Mouse (Mus musculus) stomach, postnatal 0 days (tissue): ENCODE data around the gene Tmem26. TPM values are rescaled to one million over a fixed set of nuclear protein-coding genes. Genes with fewer than 3 reads are reported as not detected.

Experiments
- ATAC-seq: fragments of 200-750 bp; cut with Nextera tagmentation; 2 replicates; pipeline ENCODE4 v1.8.0; 2017; ENCODE audit not compliant: low FRiP score, low TSS enrichment
- DNase-seq: peaks from one replicate; pipeline ENCODE4 v3.0.0-alpha.2; 2016; ENCODE audit warnings: low spot score
- H3K27ac ChIP-seq: fragments of 300-500 bp; sonication (generic); replicated peaks from 2 replicates; pipeline ENCODE4 v1.5.1; 2014; ENCODE audit warnings: mild to moderate bottlenecking, control low read depth
- H3K27me3 ChIP-seq: fragments of 300-500 bp; sonication (generic); 2 replicates; pipeline ENCODE4 v1.6.1; 2014; ENCODE audit warnings: low read length; ENCODE audit not compliant: control insufficient read depth, insufficient read depth
- H3K36me3 ChIP-seq: fragments of 300-500 bp; sonication (generic); 2 replicates; pipeline ENCODE4 v1.6.1; 2014; ENCODE audit warnings: low read length, mixed read lengths; ENCODE audit not compliant: control insufficient read depth, insufficient read depth
- H3K4me1 ChIP-seq: fragments of 300-500 bp; sonication (generic); replicated peaks from 2 replicates; pipeline ENCODE4 v1.6.1; 2014; ENCODE audit warnings: antibody characterized with exemption; ENCODE audit not compliant: control insufficient read depth, insufficient read depth
- H3K4me2 ChIP-seq: fragments of 300-500 bp; sonication (generic); replicated peaks from 2 replicates; pipeline ENCODE4 v1.6.1; 2014; ENCODE audit warnings: low read depth, mild to moderate bottlenecking, control low read depth, moderate library complexity
- H3K4me3 ChIP-seq: fragments of 300-500 bp; sonication (generic); 2 replicates; pipeline ENCODE4 v1.5.1; 2014; ENCODE audit warnings: low read depth, low read length, control low read depth
- H3K9ac ChIP-seq: fragments of 300-500 bp; sonication (generic); 2 replicates; pipeline ENCODE4 v1.6.1; 2014; ENCODE audit warnings: mild to moderate bottlenecking, low read length, control low read depth, mixed read lengths
- H3K9me3 ChIP-seq: fragments of 300-500 bp; sonication (generic); 2 replicates; pipeline ENCODE4 v1.6.1; 2016; ENCODE audit warnings: low read length; ENCODE audit not compliant: control insufficient read depth
- CTCF ChIP-seq: IDR thresholded peaks from 2 replicates; pipeline ENCODE4 v1.5.1; 2016; ENCODE audit warnings: antibody characterized with exemption, low read depth, mild to moderate bottlenecking, moderate library complexity
- EP300 ChIP-seq: optimal IDR thresholded peaks from 2 replicates; pipeline ENCODE3; 2016; ENCODE audit warnings: antibody characterized with exemption
- WGBS: fragments of 180-500 bp; shearing (Covaris S2); extraction: QIAGEN DNeasy Blood & Tissue Kit; methylation state at CpG from one replicate; pipeline ENCODE4 v1.1.7; 2014; 5-methylcytosine and 5-hydroxymethylcytosine counted together
- polyA plus RNA-seq: library from polyadenylated mRNA; unstranded; fragments of >200 nt; fragmentation: Nextera tagmentation; extraction: Ambion mirVana; gene quantifications from 2 replicates; pipeline ENCODE4 v1.2.1, GENCODE M21; 2015

Gene Tmem26
- polyA plus RNA-seq, 1 experiment from 2014 or later, result 4.9 TPM

GRCm38 (mm10) chr10:68715396-68715795 is 8.1 kb upstream of the Tmem26 start:
- TF ChIP-seq CTCF (no peak), EP300 (no peak)
- no peaks in the 10 kb centered on the region for H3K36me3 ChIP-seq
- no peaks in the 10 kb centered on the region for H3K27me3 ChIP-seq
- ATAC-seq (no peak), DNase-seq (no peak)
- H3K9ac ChIP-seq, result no peak overlapping the region
- no peak overlapping the region for H3K4me3 ChIP-seq
- H3K27ac ChIP-seq, result no peak overlapping the region
- no peak overlapping the region for H3K4me2 ChIP-seq
- no peaks in the 10 kb centered on the region for H3K9me3 ChIP-seq
- no peaks in the 10 kb centered on the region for H3K4me1 ChIP-seq
- WGBS, result 86% methylated on average over 3 of the region's 3 CpGs

GRCm38 (mm10) chr10:68718375-68718774 is 5.1 kb upstream of the Tmem26 start:
- no peaks in the 10 kb centered on the region for H3K4me1 ChIP-seq
- ATAC-seq (no peak), DNase-seq (no peak)
- H3K4me2 ChIP-seq, result no peak overlapping the region
- no peaks in the 10 kb centered on the region for H3K36me3 ChIP-seq
- no peak for TF ChIP-seq EP300
- TF ChIP-seq CTCF, result no peak
- H3K4me3 ChIP-seq, result no peak overlapping the region
- H3K27ac ChIP-seq, result no peak overlapping the region
- H3K9me3 ChIP-seq, result no peaks in the 10 kb centered on the region
- no peak overlapping the region for H3K9ac ChIP-seq
- no peaks in the 10 kb centered on the region for H3K27me3 ChIP-seq
- WGBS, result 73% methylated on average over 3 of the region's 3 CpGs

GRCm38 (mm10) chr10:68720887-68721400 is 2.5 kb upstream of the Tmem26 start:
- no peaks in the 10 kb centered on the region for H3K36me3 ChIP-seq
- H3K9ac ChIP-seq, result no peak overlapping the region
- H3K27ac ChIP-seq, result no peak overlapping the region
- no peak overlapping the region for H3K4me2 ChIP-seq
- no peak for TF ChIP-seq CTCF
- no peak for TF ChIP-seq EP300
- 53% methylated on average over 5 of the region's 5 CpGs for WGBS
- H3K9me3 ChIP-seq, result no peaks in the 10 kb centered on the region
- DNase-seq (no peak), ATAC-seq (no peak)
- no peaks in the 10 kb centered on the region for H3K4me1 ChIP-seq
- no peaks in the 10 kb centered on the region for H3K27me3 ChIP-seq
- no peak overlapping the region for H3K4me3 ChIP-seq

GRCm38 (mm10) chr10:68723015-68723414 is 431 bp upstream of the Tmem26 start:
- Histone ChIP-seq H3K4me1 (no peaks in the 10 kb centered on the region), H3K4me2 (no peak overlapping the region; the same call in 1 of the 2 replicates), H3K9ac (no peak overlapping the region), H3K27ac (no peak overlapping the region), H3K4me3 (no peak overlapping the region), H3K27me3 (no peaks in the 10 kb centered on the region), H3K9me3 (no peaks in the 10 kb centered on the region), H3K36me3 (no peaks in the 10 kb centered on the region)
- TF ChIP-seq EP300 (no peak), CTCF (no peak)
- DNase-seq, result no peak
- ATAC-seq, result no peak
- 58% methylated on average over 7 of the region's 7 CpGs for WGBS

- H3K36me3 ChIP-seq, result no peaks in the 10 kb centered on the region
- peak; percentile 24 for DNase-seq
- under 1% methylated on average over 11 of the region's 11 CpGs for WGBS
- ATAC-seq, result no peak
- H3K9ac ChIP-seq, result peak overlapping the region; percentile 57
- no peaks in the 10 kb centered on the region for H3K4me1 ChIP-seq
- TF ChIP-seq EP300 (no peak), CTCF (no peak)
- no peaks in the 10 kb centered on the region for H3K9me3 ChIP-seq
- no peak overlapping the region for H3K27ac ChIP-seq
- no peaks in the 10 kb centered on the region for H3K27me3 ChIP-seq
- H3K4me2 ChIP-seq, result peak overlapping the region; percentile 83
- H3K4me3 ChIP-seq, result peak overlapping the region; percentile 53
Measured at GRCm38 (mm10) chr10:68724361-68724720, 895 bp downstream of the Tmem26 start.

GRCm38 (mm10) chr10:68727464-68727863 is 4.0 kb downstream of the Tmem26 start:
- H3K9ac ChIP-seq, result no peak overlapping the region
- WGBS, result 60% methylated on average over 5 of the region's 5 CpGs
- no peak overlapping the region for H3K4me3 ChIP-seq
- TF ChIP-seq EP300 (no peak), CTCF (no peak)
- no peak for ATAC-seq
- H3K36me3 ChIP-seq, result no peaks in the 10 kb centered on the region
- H3K4me2 ChIP-seq, result no peak overlapping the region
- no peak overlapping the region for H3K27ac ChIP-seq
- H3K9me3 ChIP-seq, result no peaks in the 10 kb centered on the region
- no peaks in the 10 kb centered on the region for H3K27me3 ChIP-seq
- DNase-seq, result no peak
- H3K4me1 ChIP-seq, result no peaks in the 10 kb centered on the region
